Mouse (Mus musculus) thymus, postnatal 10 days (tissue): ENCODE data around the gene Gm20388.
"Not testable (repeated sequence)": the region's sequence is repeated elsewhere in the genome, so short reads cannot be mapped to it uniquely, and the experiment has no call there.

Experiments used
- DNase-seq, 2 experiments: peaks; one replicate each; pipeline ENCODE4 v3.0.0; 2021; ENCODE audit warnings: low spot score in 2 of 2

Gene Gm20388

DNA sequence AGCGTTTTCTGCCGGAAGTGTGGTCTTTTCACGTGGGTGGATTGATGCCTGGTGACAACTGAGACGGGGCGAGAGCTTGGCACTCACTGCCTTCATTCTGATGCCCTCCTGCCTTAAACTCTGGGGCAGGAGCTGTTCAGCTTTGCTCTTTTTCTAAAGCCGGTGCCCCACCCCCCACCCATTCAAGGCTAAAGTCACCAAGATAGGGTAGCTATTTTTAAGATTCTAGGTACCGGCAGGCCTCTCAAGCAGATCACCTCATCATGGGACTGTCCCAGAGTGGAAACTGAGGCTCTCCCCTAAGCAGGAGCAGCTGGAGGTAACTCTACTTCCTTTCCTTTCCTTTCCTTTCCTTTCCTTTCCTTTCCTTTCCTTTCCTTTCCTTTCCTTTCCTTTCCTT lies 4260.0 kb downstream of the Gm20388 start:
- no peak for DNase-seq

DNA sequence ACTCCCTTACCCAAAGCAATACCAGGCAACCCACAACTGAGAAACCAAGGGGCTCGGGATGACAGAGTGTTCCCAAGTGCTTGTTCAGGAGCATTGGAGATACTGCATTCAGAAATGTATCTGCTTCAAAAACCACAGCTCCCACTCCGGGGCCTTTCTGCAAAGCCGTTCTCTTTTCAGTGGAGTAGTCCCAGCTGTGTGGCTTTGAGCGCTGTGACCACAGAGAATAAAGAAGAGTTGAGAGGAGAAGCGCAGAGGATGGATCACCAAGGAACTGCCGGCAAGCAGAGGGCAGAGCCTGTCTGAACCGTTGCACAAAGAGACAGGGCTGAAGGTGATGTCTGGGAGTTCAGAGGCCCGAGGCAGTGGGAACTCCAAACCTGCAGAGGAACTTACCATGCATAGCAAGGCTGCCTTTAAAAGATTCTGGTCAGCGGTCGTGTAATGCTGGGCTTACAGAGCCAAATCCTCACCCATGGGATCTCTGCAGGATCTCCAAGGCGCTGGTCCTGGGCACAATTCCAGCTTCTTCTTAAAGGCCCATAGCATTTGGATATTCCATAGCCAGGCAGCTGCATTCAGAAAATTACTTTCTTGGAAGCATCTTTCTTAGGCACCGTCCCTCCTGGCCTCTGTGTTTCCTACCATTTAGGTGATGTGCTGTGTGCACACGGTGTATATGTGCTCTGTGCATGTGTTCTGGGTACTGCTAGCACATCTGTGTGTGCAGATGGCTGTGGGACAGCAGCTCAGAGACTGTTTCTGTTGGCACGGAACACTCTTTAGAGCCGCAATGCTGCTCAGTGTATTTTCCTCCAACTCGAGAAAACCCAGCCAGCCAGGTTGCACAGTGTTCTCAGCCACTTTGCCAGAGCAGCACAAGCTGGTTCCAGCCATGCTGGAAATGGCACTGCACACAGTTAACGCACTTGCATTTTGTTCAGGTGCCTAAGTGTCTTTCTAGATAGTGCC lies 4261.2 kb downstream of the Gm20388 start:
- DNase-seq = peak; percentile 12 to 29

DNA sequence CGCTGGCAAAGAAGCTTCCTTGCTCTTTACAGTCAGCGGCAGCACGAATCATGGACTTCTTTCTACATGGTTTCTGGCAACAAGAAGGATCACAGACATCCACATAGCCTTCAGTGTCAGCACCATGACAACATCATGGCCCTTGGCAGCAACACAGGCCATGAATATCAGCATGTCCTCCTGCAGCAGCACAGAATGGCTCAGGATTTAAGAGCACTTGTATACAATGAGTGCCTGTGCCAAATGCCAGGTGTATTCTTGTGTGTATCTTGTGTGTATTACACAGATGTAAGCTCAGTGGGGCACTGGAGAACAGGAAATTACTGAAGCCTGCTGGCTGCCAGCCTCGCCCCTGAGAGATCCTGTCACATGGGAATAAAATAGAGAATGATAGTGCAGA lies 4263.0 kb downstream of the Gm20388 start:
- peak; percentile 12 to 27 for DNase-seq

DNA sequence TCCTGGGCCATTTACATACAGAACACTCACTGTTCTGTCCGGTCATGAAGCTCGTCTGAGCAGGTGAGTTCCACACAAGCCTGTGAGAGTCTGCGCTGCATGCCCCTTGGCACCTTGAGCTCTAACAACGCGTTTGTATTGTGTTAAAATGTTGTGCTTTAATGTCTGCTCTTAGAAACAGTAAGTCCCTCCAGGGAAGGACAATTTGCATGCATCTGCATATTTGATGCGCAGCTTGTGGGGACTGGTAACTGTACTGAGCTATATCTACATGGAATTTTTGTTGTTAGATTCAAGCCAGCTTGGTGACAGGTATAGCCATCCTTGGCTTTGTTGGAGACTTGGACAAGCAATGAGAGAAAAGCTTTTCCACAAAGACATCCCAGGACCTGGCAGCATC lies 4265.5 kb downstream of the Gm20388 start:
- no peak for DNase-seq

DNA sequence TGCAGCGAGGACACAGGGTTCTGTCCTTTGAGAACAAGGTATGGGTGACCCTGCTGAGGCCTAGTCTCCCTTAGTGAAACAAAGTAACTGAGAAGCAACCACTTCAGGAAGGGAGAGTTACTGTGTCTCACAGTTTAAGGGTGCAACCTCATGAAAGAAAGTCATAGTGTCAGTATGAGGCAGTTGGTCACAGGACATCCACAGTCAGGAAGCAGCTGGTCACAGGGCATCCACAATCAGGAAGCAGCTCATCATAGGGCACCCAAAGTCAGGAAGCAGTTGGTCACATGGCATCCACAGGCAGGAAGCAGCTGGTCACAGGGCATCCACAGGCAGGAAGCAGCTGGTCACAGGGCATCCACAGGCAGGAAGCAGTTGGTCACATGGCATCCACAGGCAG lies 4266.5 kb downstream of the Gm20388 start:
- not testable (repeated sequence) for DNase-seq

DNA sequence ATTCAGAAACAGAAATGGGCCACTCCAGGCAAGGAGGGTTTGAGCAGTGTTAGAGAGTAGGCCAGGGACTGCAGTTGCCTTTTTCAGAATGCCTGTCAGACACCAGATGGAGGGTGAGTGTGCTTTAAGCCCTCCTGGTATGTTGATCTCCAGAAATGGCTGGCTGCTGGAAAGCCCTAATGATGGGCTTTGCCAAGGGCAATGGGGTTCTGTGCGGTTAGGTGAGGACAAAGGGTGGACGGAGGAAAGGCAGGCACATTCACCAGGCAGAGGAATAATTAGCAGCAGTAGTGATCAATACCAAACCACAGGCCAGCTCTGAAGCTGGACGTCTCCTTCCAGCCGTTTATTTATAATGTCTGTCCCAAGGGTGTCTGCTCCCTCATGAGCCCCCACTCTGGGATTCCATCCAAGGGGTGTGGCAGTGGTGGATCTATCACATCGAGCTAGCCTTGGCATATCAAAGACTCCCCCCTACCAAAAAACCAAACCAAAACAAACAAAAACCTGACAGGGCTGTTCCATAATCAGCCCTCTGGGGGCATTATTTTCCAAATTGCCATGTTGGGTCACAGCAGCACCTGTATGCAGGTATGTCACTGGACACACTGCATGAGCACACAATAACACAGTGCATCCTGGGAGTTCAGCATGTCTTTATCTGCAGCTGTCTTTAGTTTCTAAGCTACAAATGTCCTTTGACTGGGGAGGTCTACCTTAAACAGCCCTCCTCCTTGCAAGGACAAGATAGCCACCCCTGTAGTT lies 4270.2 kb downstream of the Gm20388 start:
- DNase-seq = no peak

DNA sequence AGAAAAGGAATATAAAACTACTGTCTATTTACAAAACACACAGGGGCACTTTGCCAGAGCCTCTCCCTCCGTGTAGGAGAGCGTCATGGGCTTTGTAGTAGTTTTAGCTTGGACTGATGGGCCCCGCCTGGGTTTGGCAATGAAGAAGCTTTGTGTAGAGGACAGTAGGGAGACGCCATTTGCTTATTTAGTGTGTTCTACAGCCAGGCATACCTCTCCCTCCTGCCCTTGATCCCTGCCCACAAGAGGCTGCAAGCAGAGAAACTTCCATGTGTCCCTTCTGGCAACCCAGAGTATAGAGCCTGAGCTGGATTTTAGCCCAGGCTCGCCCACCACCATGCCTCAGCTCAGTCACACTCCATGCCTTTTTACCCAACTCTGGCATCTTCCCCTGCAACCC lies 4271.1 kb downstream of the Gm20388 start:
- DNase-seq = no peak

DNA sequence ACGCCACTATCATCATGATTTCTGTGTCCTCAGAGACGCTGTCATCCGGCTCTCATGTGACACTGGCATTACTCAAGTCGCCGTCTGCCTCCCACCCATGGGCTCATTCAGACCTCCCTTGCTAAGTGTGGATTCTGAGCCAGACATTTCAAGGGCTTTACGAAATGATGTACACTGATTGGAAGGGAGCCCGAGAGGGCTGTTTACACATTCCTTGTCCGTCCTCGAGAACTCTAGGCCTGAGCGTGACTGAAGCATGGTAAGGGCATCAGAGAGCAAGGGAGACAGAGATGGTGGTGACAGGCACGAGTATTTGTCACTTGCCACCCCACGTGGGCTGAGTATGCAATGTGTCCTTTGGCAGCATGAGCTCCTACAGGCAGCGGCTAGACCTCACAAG lies 4271.6 kb downstream of the Gm20388 start:
- DNase-seq = no peak

DNA sequence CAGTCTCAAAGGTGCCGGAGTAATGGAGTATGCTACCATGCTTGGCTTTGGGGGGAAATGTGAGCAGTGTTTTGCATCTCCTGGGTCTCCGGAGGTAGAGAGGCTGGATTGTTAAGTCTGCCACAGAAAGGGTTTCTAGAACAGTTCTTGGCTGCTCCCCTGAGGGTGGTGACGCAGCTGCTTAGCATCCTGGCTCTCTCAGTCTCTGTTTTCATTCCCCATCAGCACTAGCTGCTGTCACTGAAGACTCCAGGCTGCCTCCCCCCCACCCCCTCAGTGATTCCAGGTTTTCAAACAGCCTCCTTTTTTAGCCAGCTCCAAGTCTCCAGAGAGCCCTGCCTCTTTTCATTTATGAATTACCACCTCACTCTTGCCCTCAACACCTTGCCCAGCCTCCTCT lies 4273.4 kb downstream of the Gm20388 start:
- DNase-seq = no peak

DNA sequence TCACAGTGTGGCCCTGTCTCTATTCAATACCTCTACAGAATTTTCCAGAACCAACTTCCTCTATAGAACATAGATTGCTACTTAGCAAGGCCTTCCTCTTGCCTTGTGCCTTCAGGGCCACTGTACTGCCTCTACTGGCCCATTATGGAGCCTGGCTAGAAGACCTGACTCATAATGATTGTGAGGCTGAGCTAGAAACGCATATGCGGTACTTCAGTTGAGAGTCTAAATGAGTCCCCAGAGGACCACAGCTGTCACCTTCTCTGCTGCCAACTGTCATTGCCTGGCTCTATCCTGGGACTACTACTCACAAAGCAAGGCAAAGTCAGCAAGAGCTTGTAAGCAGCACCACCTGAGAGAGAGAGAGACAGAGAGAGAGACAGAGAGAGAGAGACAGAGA lies 4273.9 kb downstream of the Gm20388 start:
- no peak for DNase-seq

DNA sequence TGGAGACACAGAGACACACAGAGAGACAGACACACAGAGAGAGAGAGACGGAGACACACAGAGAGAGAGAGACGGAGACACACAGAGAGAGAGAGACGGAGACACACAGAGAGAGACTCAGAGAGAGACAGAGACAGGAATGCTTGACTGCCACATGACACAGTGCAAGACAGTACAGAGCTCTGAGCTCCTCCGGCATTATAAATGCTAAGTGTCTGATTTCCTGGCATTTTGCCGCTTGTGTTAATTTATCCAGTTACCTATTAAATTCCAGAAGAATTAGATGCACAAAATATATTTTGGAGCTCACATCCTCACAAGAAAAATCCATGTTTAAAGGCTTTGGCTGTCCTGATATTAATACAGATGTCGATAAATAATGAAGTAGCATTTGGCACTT lies 4274.4 kb downstream of the Gm20388 start:
- DNase-seq = no peak

DNA sequence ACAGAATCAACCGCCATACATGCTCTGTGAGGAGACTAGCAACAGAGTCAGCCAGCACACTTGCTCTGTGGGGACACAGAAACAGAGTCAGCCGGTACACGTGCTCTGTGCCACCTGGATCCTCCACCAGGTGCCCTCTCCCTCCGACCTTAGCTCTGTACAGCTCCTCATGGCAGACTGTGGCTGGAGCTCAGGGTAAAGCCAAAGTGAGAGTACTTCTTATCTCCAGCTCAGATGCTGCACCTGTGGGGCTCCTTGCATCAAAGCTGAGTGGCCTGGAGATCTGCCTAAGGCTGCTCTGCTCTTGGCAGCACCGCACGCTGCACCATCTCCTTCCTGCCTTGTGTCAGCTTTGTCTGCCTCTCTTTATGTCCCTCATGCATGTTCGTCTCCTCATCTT lies 4279.7 kb downstream of the Gm20388 start:
- peak; percentile 51 to 60 for DNase-seq

DNA sequence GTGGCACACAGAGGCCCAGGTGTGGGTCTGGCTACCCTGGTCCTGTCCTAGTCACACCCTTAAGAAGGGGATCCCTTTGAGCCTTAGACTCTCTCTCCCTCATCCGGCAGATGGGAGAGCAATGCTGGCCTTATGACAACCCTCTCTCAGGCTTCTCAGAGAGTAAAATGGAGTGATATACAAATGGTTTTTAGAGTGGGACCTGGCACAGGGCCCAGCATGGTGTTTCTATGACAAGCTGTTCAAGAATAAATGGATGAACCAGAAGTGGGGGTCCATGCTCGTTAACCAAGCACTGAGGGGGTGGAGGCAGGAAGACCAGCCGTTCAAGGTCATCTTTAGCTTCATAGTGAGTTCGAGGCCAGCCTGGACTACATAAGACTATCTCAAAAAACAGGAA lies 4281.6 kb downstream of the Gm20388 start:
- no peak for DNase-seq

DNA sequence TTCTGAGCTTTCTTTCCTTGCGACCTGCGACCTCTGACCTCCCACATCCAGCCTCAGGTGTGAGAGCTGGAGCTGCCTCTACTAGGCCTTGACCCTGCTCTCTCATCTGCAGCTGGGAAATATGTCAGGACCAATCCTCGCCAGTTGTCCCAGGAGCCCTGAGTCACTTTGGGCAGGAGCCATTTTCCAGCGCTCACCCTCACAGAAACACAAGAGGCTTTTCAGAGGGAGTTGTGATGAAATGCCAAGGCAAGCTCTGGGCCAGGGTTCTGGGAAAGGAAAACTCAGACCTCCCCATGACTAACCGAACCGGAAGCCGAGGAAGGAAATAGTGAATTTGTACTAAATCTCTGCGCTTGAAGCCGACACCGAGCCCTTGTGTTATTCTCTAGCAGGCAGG lies 4282.3 kb downstream of the Gm20388 start:
- no peak for DNase-seq

DNA sequence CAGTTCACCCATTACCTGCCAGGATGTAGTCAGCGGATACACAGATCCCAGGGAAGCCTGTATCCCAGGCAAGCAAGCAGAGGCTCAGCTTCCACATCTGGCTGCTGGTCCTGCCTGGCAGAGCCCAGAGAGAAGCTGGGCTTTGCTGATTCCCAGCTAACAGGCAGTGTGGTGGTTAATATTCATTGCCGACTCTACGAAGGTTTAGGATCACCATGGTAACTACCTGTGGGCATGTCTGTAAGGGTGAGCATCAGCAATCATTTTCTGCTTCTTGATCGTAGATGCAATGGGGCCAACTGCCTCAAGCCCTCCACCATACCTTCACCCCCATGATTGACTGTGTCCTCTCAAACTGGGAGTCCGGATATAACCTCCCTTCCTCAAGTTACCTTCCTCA lies 4283.4 kb downstream of the Gm20388 start:
- DNase-seq = no peak

DNA sequence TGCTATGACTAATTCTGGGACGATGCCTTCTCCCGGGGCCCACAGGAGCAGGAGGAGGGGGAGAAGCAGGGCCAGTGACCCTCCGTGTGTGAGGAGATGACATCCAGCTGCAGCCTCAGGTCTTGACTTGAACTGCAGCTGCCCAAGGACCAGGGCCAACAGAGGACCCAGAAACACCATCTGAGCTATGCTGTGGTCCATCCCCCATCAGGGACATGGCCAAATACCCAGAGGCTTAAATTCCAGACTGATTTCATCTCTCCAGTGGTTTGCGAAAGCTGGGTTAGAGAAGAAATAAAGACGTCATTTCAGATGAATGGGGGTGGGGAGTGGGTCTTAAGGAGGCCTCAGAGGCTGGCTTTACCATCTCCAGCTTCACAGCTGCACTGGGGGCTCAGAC lies 4285.6 kb downstream of the Gm20388 start:
- no peak for DNase-seq

DNA sequence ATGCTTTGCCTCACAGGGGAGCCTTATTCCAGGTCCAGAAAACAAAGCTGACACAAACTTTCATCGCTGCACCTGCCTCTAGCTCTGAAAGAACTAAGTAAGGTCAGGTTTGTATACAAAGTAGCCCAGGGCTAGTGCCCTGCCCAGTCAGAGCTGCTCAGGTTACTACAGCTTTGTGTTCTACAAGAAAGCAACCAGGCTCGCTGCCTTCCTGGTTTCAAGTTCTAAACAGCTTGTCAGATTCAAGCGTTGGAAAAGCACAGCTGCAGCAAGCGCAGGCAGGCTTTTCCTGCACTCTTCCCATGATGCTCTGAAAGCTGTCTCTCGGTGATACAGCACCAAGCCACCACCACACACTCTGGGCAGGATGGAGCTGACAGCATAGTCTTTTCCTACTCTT lies 4286.2 kb downstream of the Gm20388 start:
- DNase-seq = no peak

DNA sequence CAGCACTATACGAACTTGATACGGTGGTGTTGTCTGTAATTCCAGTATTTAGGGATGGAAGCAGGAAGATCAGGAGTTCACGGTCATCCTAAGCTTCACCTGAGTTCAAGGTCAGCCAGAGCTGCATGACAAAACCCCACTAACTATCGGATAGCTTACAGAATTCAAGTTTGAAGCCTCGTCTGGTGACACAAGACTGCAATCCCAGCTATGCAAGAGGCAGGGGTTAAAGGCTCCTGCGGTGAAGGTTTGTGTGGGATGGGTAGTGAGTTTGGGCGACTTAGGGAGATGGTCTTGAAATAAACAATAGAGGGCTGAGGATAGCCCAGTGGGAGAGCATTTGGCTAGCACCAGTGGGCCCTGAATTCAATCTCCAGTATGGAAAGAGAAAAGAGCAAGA lies 4287.6 kb downstream of the Gm20388 start:
- DNase-seq = no peak

DNA sequence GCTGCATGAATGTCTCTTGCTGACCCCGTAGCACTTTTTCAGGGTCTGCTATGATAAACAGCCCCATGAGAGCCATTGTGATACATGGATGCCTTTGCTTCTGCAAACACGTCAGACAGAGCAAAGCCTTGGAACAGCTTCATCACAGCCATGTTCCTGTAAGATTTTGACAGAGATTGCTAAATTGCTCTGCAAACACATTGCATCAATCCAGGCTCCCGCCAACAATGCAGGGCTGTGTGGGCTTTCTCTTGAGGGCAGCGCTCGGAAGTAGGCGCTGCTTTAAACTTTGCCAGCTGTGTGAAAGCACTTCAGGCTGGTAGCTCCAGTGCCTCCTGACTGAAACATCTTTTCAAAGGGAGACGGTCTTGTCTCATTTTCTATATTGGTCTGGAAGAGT lies 4289.8 kb downstream of the Gm20388 start:
- DNase-seq = no peak

DNA sequence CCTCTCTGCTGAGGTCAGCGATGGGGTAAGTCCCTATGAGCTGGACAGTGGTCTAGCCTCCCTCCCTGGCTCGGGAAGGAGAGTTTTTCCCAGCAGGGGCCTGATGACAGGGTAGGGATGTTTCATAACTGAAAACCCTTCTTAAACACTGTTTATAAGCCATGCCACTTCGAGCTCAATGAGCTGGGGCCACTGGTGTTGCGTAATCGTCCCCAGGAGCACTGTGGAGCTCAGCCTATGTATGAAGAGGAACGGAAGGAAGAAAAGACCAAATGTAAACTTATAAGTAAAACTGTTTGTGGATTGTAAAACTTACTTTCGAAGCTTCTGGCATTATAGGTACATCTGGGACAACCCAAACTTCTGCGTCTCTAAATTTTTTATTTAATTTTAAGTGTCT lies 4291.1 kb downstream of the Gm20388 start:
- no peak for DNase-seq

DNA sequence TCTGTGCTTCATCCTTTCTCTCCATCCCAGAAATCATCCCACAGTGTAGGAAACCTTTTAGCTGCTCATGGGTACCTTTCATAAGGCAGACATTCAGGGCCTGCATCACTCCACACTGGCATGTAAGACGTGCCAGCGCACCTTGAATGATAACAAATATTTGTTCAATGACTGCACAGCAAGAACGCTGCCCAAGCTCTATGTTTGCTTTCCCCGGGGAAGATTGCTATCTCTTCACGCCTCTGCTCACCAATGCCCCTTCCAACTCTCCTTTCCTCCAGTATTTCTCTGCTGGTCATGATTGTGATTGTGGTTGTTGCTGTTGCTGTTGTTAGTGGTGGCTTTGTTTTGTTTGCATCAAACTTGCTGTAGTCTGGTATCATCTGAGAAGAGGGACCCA lies 4292.3 kb downstream of the Gm20388 start:
- no peak for DNase-seq

DNA sequence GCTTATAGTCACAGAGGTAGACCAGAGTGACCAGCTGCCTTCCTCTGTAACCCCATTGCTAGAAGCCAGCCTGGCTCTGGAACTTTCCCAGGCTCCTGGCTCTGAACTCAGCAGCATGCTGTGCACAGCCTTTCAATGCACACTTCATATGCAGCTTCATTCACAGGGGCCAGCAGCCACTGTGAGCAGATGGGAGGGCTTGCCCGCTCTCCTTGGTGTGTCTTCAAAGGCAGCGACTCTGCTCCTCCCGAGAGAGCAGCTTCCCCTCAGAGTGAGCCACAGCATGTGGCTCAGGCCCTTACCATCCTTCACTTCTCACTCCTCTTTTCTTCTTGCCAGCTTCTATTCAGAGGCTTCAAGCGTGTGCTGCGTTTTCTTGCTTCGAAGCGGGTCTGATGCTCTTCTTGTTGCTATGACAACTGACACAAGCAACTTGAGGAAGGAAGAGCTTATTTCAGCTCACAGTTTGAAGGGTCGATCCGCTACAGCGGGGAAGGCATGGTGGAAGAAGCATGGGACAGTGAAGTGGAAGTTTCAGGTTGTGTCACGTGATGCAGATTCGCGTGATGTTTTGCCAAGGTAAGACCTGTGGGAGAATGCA lies 4293.5 kb downstream of the Gm20388 start:
- no peak for DNase-seq

DNA sequence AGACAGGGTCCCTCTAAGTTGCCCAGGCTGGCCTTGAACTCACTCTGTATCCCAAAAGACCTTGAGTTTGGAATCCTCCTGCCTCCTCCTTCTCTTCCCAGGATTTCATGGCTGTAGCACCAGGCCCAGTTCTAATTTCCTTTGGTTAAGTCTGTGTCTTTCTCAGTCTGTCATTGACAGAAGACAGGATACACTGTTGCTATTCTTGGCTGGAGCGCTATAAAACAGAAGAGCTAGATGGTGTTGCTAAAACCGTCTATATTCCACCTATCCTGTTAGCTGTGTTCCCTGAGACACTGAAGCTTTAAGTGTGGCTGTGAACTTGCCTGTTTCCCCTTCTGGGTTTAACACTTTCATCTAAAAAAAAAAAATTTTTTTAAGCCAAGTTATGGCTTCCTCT lies 4301.5 kb downstream of the Gm20388 start:
- DNase-seq = no peak
